Mouse (Mus musculus): ENCODE measurements around the gene Cldn34c3. TPM values are rescaled to one million over a fixed set of nuclear protein-coding genes. Genes with fewer than 3 reads are reported as not detected.
"Not testable (repeated sequence)": the region's sequence is repeated elsewhere in the genome, so short reads cannot be mapped to it uniquely, and the experiment has no call there.

Cldn34c3 gene
- not detected in 2 replicates for polyA plus RNA-seq (2015; fragmentation: Nextera tagmentation; extraction: Ambion mirVana)

GRCm38 (mm10) chrX:123793365-123793764, at the start of gene Cldn34c3:
Gene Cldn34c3, plus strand, starts transcription at chrX:123793665.
- H3K9me3 ChIP-seq (replicated peaks; ENCODE audit: control insufficient read depth, low read length); H3K27me3 ChIP-seq (ENCODE audit: control insufficient read depth, insufficient read depth, low read depth, low read length); H3K4me3 ChIP-seq (ENCODE audit: low read depth, low read length); H3K9ac ChIP-seq (ENCODE audit: low read depth, low read length); H3K36me3 ChIP-seq (ENCODE audit: control insufficient read depth, insufficient read depth); H3K27ac ChIP-seq (ENCODE audit: low read length); H3K4me2 ChIP-seq (ENCODE audit: low read depth, low read length); ATAC-seq (ENCODE audit: low read depth); H3K4me1 ChIP-seq (ENCODE audit: control insufficient read depth, low read depth, low read length): not testable (repeated sequence)

Other genes starting within 250 kb of the Cldn34c3 start
- gene Cldn34c2, start 212.0 kb upstream of the Cldn34c3 start, polyA plus RNA-seq (2015; fragmentation: Nextera tagmentation; extraction: Ambion mirVana), result not detected in 2 replicates
- gene Gm17467, start 88.9 kb upstream of the Cldn34c3 start, polyA plus RNA-seq (2015; fragmentation: Nextera tagmentation; extraction: Ambion mirVana), result not detected in 2 replicates

Data from liver, embryonic 16.5 days (tissue).